Mouse (Mus musculus) bone marrow macrophage, adult 2 months (primary cell): ENCODE measurements around the gene Trappc4. TPM values are rescaled to one million over a fixed set of nuclear protein-coding genes. Genes with fewer than 3 reads are reported as not detected.
"Not testable (repeated sequence)": the region's sequence is repeated elsewhere in the genome, so short reads cannot be mapped to it uniquely, and the experiment has no call there.

Experiments
- H3K27ac ChIP-seq: 2 replicates; pipeline ENCODE4 v1.5.1; 2012; ENCODE audit warnings: low read depth, low read length; ENCODE audit not compliant: insufficient read depth
- H3K4me1 ChIP-seq: 2 replicates; pipeline ENCODE4 v1.6.1; 2012; ENCODE audit warnings: low read length; ENCODE audit not compliant: control insufficient read depth, insufficient read depth
- H3K4me3 ChIP-seq: 2 replicates; pipeline ENCODE4 v1.5.1; 2012; ENCODE audit warnings: mild to moderate bottlenecking, low read length, moderate library complexity; ENCODE audit not compliant: insufficient read depth
- CTCF ChIP-seq: IDR thresholded peaks from 2 replicates; pipeline ENCODE4 v1.5.1; 2012; ENCODE audit warnings: low read depth, mild to moderate bottlenecking, low read length, moderate library complexity
- POLR2A ChIP-seq: IDR thresholded peaks from 2 replicates; pipeline ENCODE4 v1.6.1; 2012; ENCODE audit warnings: mild to moderate bottlenecking, low read depth, low read length, borderline replicate concordance
- polyA plus RNA-seq: library from polyadenylated mRNA; stranded (reverse); fragments of >200 nt; gene quantifications from 2 replicates; pipeline ENCODE4 v1.2.4, GENCODE M21; 2012; ENCODE audit not compliant: missing spikeins, insufficient read depth, insufficient read length

The Trappc4 gene
- polyA plus RNA-seq: 64.9 and 82.4 TPM in 2 replicates

DNA sequence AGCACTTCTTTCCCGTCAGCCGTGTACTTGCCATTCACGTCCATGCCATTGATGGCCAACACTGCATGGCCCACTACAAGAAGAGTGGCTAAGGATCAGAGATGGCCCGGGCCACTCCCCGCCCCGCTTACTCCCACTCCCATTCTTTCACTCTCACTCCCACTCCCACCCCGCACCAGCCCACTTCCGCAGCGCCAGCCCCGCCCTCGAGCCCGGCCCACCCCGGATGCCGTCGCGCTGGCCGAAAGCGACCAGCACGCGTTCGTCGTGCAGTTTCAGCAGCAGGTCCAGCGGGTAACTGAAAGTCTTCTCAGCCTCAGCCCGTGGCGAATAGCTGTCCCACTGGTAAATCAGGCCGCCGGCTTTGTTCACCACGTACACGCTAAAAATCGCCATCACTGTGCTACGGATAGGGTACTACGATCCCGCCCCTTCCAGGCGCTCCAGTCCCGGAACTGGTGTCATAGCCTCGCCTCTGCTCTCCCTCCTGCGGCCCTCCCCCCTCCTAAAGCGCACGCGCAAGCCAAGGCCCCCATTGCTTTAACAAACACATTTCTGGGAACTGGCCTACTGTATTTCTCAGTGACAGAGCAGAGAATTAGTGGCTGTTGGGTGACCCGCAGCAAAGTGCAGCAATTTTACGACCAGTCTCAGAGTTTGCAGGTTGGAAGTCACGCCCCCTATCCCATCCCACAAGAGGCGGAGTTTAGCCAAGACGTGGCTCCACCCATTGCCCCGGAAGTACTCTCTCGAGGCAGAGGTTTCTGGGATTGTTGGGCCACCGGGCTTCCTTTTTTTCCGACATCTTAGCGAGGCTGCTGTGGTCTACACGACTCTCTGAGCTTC, at the start of gene Trappc4, which contains the start of gene Rps25:
Trappc4 (minus strand) TSS at position 695 of the 846 bp plus-strand sequence.
Rps25 (plus strand) TSS at position 234 of the 846 bp plus-strand sequence.
- H3K4me1 ChIP-seq: peaks cover 7% of the 10 kb centered on the region
- peak within 1 kb of the TSS; percentile 92 for H3K27ac ChIP-seq
- H3K4me3 ChIP-seq: peak within 1 kb of the TSS; percentile 89
- no peak for TF ChIP-seq POLR2A
- TF ChIP-seq CTCF: no peak

GRCm38 (mm10) chr9:44454891-44455220, 47.5 kb upstream of the Trappc4 start, which contains the start of gene Upk2:
TSS of gene Upk2 (minus strand) at chr9:44454976.
- TF ChIP-seq CTCF: no peak
- TF ChIP-seq POLR2A: no peak
- H3K4me3 ChIP-seq: no peak within 1 kb of the TSS
- no peak within 1 kb of the TSS for H3K27ac ChIP-seq
- peaks cover 2% of the 10 kb centered on the region; the same call in 1 of the 2 replicates for H3K4me1 ChIP-seq

GRCm38 (mm10) chr9:44454132-44454890, 46.9 kb upstream of the Trappc4 start:
- H3K27ac ChIP-seq: no peak overlapping the region
- no peak overlapping the region for H3K4me3 ChIP-seq
- H3K4me1 ChIP-seq: peaks cover 2% of the 10 kb centered on the region; the same call in 1 of the 2 replicates
- TF ChIP-seq CTCF (peak; percentile 86), POLR2A (no peak)

DNA sequence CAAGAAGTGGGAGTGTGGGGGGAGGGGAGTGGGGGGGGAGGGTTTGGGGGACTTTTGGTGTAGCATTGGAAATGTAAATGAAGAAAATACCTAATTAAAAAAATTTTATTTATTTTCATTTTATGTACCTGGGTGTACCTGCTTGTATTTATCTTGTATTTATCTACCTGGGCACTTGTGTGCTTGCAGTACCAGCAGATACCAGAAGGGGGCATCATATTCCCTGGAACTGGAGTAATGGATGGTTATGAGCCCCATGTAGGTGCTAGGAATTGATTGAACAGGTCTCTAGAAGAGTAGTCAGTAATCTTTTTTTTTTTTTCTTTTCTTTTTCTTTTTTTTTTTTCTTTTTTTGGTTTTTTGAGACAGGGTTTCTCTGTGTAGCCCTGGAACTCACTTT, 43.0 kb upstream of the Trappc4 start:
- H3K27ac ChIP-seq: no peak overlapping the region
- H3K4me1 ChIP-seq: peaks cover 2% of the 10 kb centered on the region; the same call in 1 of the 2 replicates
- TF ChIP-seq CTCF: no peak
- TF ChIP-seq POLR2A: no peak
- H3K4me3 ChIP-seq: no peak overlapping the region

DNA sequence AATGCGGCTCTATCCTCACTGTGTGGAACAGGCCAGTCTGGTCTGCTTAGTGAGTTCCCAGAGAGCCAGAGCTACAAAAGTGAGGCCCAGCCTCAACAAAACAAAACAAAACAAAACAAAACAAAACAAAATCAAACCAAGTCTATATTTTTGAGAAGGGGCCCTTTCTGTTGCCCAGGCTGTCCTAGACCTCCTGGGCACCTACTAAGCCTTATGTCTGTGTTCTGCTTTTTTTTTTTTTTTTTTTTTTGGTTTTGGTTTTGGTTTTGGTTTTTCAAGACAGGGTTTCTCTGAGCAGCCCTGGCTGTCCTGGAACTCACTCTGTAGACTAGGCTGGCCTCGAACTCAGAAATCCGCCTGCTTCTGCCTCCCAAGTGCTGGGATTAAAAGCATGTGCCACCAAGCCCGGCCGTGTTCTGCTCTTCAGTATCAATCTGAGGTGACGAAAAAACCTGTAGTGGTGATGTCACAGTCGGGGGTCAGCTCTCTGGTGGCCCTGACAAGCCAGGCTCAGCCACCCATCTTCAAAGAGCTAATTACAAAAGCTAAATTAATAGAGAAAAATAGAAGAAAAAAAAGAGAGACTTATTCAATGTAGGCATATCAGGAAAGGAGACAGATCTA, 37.1 kb upstream of the Trappc4 start:
- not testable (repeated sequence) for H3K27ac ChIP-seq, H3K4me1 ChIP-seq

GRCm38 (mm10) chr9:44440961-44441360, 33.6 kb upstream of the Trappc4 start, which contains the start of gene Foxr1:
TSS of gene Foxr1 (minus strand) at chr9:44441136.
- Histone ChIP-seq H3K4me3 (no peak within 1 kb of the TSS), H3K27ac (no peak within 1 kb of the TSS), H3K4me1 (peaks cover 11% of the 10 kb centered on the region)
- TF ChIP-seq POLR2A (no peak), CTCF (no peak)

More for the DNA sequence above, 37.1 kb upstream of the Trappc4 start:
- not testable (repeated sequence) for H3K4me3 ChIP-seq

DNA sequence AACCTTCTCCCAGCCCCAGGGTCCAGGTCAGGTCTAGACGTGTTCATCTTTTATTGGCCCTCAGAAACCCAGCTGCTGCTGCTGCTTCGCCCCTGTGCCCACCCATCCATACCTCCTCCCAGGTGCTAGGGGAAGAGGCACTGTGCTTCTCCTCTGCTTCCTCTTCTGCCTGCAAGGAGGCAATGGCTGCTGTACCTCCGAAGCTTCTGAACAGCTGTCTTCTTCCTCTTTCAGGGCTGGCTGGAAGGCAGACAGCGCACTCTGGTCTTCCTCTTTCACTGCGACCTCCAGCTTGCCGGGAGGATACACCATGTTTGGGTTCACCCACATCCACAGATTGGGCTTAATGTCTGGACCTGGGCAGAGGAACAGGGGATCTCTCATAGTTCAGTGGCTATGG, 28.3 kb upstream of the Trappc4 start:
- no peak overlapping the region for H3K27ac ChIP-seq
- TF ChIP-seq CTCF (no peak), POLR2A (no peak)
- peaks cover 13% of the 10 kb centered on the region for H3K4me1 ChIP-seq
- no peak overlapping the region for H3K4me3 ChIP-seq

DNA sequence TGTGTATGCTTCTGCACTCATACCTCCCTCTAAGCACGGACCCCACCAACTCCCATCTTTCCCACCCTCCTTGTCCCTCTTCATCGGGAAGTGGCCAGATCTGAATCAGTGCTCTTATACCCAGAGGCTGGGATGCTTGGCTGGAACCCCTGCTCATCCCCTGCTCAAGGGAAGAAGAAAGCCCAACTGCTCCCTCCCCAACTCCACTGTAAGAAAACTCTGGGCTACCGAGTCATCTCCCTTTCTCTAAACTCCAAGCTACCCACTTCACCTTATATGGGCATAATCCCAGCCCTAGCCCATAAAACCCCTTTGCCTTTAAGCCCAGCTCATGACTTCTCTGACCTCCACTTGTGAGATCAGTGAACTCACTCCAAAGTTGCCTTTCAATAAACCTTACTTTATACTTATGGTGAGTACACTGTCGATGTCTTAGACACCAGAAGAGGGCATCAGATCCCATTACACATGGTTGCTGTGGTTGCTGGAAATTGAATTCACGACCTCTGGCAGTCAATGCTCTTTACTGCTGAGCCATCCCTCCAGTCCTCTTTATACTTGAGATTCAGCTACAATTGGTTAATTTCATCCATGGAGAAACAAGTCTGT, 25.3 kb upstream of the Trappc4 start:
- Histone ChIP-seq H3K4me1 (peaks cover 13% of the 10 kb centered on the region), H3K27ac (no peak overlapping the region), H3K4me3 (no peak overlapping the region)
- TF ChIP-seq CTCF (no peak), POLR2A (no peak)

DNA sequence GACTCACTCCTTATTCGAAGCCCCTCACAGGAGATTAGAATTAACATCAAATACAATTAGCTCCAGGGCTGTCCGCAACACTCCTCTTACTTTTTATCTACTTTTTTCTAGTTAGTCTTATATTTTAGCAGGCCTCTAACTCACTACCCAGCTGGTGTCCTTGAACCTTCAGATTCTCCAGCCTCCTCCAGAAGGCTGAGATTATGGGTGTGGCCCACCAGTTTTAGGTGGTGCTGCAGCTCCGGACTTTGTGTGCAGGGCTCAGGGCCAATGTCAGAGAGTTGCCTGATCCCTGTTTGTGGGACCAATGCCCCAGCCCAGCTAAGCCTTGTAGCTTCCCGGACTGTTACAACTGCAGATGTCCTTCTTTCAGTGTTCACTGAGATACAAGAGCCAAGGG, 16.2 kb upstream of the Trappc4 start:
- TF ChIP-seq CTCF (no peak), POLR2A (no peak)
- no peak overlapping the region for H3K27ac ChIP-seq
- H3K4me3 ChIP-seq: no peak overlapping the region
- H3K4me1 ChIP-seq: peaks cover 4% of the 10 kb centered on the region
